Mouse (Mus musculus): ENCODE data around the gene Mavs.

Mavs gene

DNA sequence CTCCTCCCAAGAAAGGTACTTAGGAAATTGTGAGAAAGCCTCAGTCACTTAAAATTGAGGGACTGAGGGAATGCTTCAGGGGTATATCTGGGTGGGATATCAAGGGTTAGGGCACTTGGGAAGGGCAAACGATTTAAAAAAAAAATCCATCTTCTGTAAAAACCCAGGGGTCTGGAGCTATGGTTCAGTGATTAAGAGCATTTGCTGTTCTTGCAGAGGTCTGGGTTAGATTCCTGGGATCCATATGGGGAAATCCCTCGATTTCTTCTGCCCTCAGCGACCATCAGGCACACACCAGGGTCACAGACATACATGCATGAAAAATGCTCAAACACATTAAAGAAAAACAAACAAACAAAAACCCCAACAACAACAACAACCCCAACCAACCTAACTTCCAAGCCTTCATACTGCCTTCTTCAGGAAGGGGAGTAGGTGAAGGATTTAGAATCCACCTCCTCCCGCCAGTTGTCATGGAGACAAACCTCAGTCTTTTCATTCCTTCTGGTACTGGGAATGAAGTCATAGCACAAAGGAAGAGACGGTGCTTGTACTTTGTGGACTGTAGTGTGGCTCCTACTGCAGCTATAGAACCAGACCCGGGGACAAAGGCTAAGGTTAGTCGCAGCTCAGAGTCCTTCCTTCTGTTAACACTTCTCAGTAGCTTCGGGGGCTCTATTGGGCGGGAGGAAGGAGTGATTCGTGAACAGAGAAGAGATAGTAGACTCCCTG lies 27.8 kb downstream of the Mavs start:
- no peak for DNase-seq (ENCODE audit: low spot score)

DNA sequence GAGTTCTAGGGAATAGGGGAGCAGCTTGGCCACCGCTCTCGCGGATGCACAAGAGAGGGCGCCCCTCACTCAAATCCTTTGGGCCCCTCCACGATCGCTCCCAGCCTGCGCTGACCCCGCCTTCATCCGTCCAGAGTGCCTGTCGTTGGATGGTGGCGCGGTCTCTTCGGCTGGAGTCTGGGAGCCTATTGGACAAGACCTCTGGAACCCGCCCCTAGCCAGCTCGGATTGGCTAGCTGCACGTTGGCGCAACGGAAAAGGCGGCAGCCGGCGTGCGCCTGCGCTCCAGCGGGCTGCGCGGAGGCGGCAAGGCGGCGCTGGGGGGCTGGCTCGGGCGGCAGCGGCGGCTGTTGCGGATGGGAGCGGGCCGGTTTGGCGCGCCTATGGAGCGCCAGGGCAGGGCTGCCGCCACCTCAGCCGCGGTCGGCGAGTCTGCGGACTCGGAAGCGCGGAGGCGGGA lies 28.4 kb downstream of the Mavs start, which contains the start of gene Pank2:
Gene Pank2 (plus strand): TSS at position 283 of the 460 bp plus-strand sequence.
- peak; percentile 96 for DNase-seq (ENCODE audit: low spot score)

DNA sequence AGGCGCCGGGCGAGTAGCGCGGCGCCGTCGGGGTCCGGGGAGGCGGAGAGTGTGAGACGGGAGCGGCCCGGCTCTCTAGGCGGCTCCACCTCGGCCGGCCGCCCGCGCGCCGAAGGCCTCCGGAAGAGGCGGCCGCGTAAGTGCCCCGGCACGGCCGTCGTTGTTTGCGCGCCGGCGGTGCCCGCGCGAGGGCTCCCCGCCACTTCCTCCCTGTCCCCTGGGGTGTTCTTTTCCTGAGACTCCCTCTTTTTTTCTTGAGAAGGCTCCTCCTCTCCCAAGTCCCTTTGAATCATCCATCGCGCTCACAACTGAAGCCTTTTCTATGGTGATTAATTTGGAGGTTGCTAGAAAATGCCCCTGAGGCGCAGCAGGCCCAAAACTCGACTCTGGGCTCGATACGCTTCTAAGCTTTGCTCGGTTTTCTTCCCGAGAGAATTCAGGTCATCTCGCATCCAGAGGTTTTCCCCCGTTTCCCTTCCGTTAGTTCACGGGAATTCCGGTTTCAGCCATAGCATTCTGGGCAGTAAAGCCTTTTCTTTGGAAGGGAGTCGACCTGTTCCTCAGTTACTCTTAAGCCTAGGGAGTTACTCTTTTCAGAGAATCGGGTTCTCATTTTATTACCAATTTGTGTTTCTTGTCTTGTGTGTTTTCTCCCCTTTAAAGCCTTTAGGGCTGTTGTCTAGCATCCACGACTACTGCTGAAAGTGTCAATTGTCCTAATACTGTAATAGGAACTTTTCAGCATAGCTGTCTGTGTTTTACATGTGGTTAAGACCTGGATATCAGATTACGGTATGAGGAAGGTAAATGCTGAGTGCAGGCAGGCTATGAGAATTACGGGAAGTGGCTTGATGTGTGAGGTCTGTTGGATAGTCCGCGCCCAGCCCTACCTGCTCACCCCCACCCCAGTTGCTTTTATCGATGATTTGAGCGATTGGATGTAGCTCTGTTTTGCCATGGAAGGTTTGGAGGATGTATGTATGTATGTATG lies 29.1 kb downstream of the Mavs start:
- peak; percentile 14 for DNase-seq (ENCODE audit: low spot score)

DNA sequence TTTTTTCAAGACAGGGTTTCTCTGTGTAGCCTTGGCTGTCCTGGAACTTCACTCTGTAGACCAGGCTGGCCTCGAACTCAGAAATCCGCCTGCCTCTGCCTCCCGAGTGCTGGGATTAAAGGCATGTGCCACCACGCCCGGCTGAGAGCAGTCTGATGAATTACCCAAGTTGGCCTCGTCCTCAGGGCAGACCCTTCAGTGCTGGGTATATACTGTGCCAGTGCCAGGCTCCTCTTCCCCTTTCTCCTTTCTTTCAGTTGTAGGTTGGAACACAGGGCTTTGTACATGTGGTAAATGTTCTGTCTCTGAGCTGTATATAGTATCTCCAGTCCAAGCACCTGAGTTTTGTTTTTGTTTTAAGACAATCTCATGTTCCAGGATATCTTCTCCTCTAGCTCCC lies 30.2 kb downstream of the Mavs start:
- DNase-seq (ENCODE audit: low spot score) = no peak

DNA sequence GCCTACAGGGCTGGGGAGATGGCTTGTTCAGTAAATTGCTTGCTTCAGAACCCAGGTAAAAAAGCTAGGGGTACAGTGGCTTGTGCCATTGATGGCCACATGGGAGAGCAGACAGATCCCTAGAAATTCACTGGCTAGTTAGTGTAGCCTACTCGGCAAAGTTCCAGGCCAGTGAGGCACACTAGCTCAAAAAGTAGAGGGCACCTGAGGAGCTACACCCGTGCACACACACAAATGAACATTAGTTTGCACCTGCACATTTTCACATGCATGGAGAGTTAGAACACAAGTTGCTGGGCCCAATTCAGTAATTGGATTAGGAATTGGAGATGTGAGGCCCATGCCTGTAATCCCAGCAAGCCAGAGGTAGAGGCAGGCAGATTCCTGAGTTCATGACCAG lies 31.2 kb downstream of the Mavs start:
- no peak for DNase-seq (ENCODE audit: low spot score)

DNA sequence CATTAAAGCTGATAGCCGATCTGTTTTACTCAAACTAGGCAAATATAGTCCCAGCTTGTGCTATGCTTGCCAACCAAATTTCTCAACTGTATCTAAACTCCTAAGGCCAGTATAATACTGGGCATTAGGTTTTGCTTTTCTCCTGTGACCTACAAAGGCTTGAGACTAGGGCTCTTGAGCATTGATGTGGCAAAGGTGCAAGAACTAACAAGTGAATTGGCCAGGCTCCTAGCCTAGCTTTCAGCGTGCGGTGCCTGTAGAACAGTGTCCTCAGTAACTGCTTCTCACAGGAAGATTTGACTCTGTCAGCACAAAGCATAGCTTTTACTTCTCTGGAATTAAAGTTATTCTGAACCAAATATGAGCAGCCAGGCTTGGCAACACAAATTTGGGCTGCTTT lies 41.6 kb downstream of the Mavs start:
- DNase-seq (ENCODE audit: low spot score) = no peak

DNA sequence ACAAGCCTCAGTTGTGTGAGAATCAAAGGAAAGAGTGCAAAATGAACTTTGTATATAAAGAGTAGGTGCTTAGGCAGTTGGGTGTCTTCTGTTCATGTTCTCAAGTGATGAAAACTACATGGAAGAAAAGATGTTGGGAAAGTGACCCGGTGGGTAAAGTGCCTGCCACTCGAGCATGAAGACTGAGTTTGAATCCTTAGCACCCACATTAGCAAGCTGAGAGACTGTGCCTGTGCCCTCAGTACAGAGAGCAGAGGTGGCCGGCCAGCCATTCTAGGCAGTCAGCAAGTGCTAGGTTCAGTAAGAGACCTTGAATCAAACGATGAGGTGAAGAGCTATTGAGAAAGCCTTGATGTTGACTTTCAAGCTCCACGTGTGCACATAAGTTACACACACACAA lies 42.9 kb downstream of the Mavs start:
- no peak for DNase-seq (ENCODE audit: low spot score)

DNA sequence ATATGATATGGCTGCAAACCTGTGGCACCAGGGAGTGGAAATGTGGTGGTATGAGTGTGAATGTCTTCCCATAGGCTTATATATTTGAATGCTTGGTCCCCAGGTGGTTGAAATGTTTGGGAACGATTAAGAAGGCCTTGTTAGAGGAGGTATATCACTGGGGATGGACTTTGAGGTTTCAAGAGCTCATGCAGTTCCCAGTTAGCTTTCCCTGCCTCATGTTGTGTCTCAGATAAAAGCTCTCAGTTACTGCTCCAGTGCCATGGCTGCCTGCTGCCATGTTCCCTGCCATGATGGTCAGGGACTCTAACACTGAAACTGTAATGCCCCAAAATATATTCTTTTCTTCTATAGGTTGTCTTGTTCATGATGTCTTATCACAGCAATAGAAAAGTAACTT lies 47.7 kb downstream of the Mavs start:
- no peak for DNase-seq (ENCODE audit: low spot score)

DNA sequence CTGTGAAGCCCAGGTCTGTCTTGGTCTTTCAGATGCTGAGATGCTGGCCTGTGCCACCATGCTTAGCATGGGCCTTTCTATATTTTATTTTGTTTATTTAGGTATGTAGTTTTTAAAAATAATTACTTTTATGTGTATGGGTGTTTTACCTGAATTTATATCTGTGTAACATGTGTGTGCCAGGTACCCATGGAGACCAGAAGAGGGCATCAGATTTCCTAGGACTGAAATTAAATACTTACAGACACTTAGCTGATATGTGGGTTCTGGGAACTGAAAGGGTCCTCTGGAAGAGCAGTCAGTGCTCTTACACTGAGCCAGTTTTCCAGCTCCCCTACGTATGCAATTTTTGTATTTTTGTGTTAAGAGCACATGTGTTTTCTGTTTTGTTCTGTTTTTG lies 52.4 kb downstream of the Mavs start:
- DNase-seq (ENCODE audit: low spot score) = no peak

DNA sequence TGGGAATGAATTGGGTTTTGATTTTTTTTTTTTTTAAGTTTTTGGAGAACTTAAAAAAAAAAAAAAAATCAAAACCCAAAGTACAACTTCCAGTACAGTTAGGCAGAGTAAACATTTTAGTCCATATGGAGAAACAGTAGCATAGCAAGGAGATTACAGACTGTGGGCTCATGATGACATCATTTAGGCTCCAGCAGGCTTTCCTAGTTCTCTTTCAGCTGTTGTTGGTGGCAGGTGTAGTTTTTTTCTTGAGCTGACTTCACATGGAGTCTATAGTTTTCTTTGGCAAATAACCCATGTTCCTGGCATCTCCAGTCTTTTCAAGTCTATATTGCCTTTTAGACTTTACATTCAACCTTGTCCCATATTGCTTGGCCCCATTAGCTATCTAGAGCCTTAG lies 56.8 kb downstream of the Mavs start:
- DNase-seq (ENCODE audit: low spot score) = no peak

DNA sequence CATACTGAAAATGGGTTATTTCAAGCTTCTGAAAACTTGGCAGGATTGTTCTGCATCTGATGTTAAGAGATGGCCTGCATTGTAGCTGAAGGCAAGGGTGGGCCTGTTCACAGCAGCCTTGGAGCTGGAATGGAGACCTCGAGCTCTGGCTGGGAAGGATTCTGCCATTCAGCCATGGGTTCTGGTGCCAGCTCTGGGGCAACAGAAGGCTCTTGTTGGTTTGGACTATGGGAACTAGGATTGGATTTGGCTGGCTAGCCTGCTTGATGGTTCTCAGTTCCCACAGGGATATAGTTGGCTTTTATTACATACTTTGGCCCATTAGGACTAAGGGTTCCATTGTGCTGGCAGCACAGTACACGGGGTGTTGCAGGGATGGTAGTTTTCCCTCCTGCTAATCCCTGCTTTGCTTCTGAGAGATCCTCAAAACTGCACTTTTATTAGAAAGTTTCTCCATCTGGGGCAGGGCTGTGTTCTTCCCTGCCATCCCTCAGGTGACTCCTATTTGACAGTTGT lies 62.9 kb downstream of the Mavs start:
- no peak for DNase-seq (ENCODE audit: low spot score)

Data from T-cell, adult 2 months (primary cell).